Mouse (Mus musculus): ENCODE measurements around the gene C1qtnf5. TPM values are rescaled to one million over a fixed set of nuclear protein-coding genes. Genes with fewer than 3 reads are reported as not detected.

The C1qtnf5 gene
- polyA plus RNA-seq, 1 experiment: not detected

DNA sequence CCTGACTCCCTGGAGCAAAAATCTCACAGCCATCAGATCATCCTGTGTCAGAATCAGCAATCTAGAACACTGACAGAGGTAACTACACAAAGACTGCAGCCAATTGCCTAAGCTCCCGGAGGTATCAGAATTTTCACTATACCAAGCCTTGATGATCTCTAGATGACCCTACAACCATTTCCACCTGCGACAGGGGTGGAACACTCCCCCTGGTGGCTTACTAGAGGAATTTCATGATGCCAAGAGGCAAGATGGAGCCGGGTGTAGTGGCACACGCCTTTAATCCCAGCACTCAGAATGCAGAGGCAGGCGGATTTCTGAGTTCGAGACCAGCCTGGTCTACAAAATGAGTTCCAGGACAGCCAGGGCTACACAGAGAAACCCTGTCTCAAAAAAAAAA is 17.3 kb downstream of the C1qtnf5 start:
- Histone ChIP-seq H3K27ac (ENCODE audit: insufficient read depth, low read length) (no peak overlapping the region), H3K9me3 (replicated peaks; ENCODE audit: control insufficient read depth, insufficient read depth, low read length, poor library complexity, severe bottlenecking) (no peaks in the 10 kb centered on the region), H3K4me1 (ENCODE audit: control insufficient read depth, insufficient read depth, low read length) (peaks cover 8% of the 10 kb centered on the region), H3K27me3 (ENCODE audit: control insufficient read depth, insufficient read depth, low read length, poor library complexity, severe bottlenecking) (no peaks in the 10 kb centered on the region), H3K36me3 (ENCODE audit: control insufficient read depth, insufficient read depth, low read length, poor library complexity, severe bottlenecking) (no peaks in the 10 kb centered on the region), H3K9ac (ENCODE audit: low read depth, poor library complexity, severe bottlenecking) (no peak overlapping the region), H3K4me3 (ENCODE audit: low read depth, low read length) (no peak overlapping the region)
- TF ChIP-seq POLR2A (IDR thresholded peaks at IDR 0.05; ENCODE audit: insufficient read depth, low read length) (no peak), CTCF (IDR thresholded peaks at IDR 0.05; ENCODE audit: low read depth, low read length) (peak; percentile 46)

DNA sequence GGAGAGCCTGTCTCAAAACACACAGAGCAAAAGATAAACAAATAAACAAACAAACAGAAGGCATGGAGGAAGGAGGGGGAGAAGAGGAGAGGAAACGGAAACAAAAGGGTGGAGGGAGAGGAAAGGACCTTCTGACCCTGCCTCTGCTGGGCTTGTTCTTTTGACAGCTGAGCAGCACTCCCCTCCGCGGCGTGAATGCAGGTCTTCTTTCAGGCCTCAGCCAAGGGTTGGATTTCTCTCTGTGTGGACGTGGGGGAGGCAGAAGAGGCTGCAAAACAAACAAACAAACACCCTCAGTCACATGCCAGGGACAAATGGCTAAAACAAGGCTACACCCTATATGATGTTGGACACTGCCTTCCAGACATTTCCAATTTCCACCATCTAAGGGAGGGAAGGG is 18.0 kb downstream of the C1qtnf5 start:
- Histone ChIP-seq H3K4me1 (ENCODE audit: control insufficient read depth, insufficient read depth, low read length) (peaks cover 8% of the 10 kb centered on the region), H3K36me3 (ENCODE audit: control insufficient read depth, insufficient read depth, low read length, poor library complexity, severe bottlenecking) (no peaks in the 10 kb centered on the region), H3K27me3 (ENCODE audit: control insufficient read depth, insufficient read depth, low read length, poor library complexity, severe bottlenecking) (no peaks in the 10 kb centered on the region), H3K27ac (ENCODE audit: insufficient read depth, low read length) (0 out of 2 replicates have a peak overlapping the region, but pooled peaks have one; percentile 48), H3K9ac (ENCODE audit: low read depth, poor library complexity, severe bottlenecking) (no peak overlapping the region), H3K4me3 (ENCODE audit: low read depth, low read length) (no peak overlapping the region), H3K9me3 (replicated peaks; ENCODE audit: control insufficient read depth, insufficient read depth, low read length, poor library complexity, severe bottlenecking) (no peaks in the 10 kb centered on the region)
- no peak for TF ChIP-seq EP300 (IDR thresholded peaks at IDR 0.05; ENCODE audit: insufficient read depth, low read depth, low read length)
- TF ChIP-seq CTCF (IDR thresholded peaks at IDR 0.05; ENCODE audit: low read depth, low read length): no peak
- TF ChIP-seq POLR2A (IDR thresholded peaks at IDR 0.05; ENCODE audit: insufficient read depth, low read length): no peak

DNA sequence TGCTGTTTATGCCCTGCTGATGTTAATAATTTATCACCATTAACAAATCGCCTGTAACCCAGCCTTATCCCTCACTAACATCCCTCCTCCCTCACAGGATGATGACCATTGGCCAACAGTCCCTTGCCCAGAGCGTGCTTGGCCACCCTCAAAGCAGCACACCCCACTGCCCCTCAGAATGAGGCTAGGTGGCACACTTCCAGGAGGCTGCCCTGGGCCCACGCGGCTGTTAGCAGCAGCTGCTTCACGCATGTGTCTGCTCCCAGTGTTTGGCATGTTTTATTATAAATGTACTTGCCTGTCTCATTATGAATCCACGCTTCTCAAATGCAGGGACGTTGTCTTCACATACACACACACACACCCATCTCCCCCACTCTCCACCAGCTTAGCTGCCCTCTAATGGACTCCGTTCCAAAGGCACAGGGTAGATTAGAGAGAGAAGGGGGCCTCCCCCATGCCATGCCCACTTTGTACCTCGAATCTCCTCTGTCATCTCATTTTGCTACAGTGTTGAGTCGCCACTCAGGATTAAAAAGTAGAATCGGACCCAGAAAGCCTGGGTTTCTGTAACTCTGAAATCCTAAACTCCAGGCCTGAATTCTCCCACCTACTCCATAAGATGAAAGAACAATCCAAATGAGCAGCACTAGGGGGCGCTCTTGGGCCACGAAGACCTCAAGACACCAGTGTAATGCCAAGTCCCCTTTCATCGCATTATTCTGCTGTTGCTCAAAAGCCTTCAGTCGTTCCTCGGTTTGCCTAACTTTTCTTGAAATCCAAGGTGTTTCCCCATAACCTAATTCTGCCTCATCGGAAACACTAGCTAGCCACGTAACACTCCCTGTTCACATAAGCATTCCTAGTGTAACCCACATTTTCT is 18.7 kb downstream of the C1qtnf5 start:
- no peaks in the 10 kb centered on the region for H3K36me3 ChIP-seq (ENCODE audit: control insufficient read depth, insufficient read depth, low read length, poor library complexity, severe bottlenecking)
- TF ChIP-seq CTCF (IDR thresholded peaks at IDR 0.05; ENCODE audit: low read depth, low read length): peak; percentile 75
- no peak for TF ChIP-seq EP300 (IDR thresholded peaks at IDR 0.05; ENCODE audit: insufficient read depth, low read depth, low read length)
- no peaks in the 10 kb centered on the region for H3K9me3 ChIP-seq (replicated peaks; ENCODE audit: control insufficient read depth, insufficient read depth, low read length, poor library complexity, severe bottlenecking)
- peak overlapping the region; percentile 90 for H3K27ac ChIP-seq (ENCODE audit: insufficient read depth, low read length)
- H3K9ac ChIP-seq (ENCODE audit: low read depth, poor library complexity, severe bottlenecking): peak overlapping the region; percentile 51
- H3K27me3 ChIP-seq (ENCODE audit: control insufficient read depth, insufficient read depth, low read length, poor library complexity, severe bottlenecking): no peaks in the 10 kb centered on the region
- no peak overlapping the region for H3K4me3 ChIP-seq (ENCODE audit: low read depth, low read length)
- peaks cover 8% of the 10 kb centered on the region for H3K4me1 ChIP-seq (ENCODE audit: control insufficient read depth, insufficient read depth, low read length)

DNA sequence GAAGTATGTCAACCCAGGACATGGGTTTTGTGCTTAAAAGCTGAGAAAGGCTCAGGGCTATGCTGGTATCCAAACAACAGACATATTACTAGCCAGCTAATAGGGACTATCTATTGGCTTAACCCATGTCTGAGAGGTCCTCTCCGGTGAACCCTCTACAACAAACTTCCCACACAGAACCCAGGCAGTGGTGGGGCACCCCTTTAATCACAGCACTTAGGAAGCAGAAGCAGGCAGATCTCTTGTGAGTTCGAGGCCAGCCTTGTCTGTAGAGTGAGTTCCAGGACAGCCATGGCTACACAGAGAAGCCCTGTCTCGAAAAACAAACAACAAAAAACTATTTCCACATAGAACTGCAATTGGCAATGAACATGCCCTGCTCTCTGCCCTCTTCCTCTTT is 19.7 kb downstream of the C1qtnf5 start:
- H3K4me3 ChIP-seq (ENCODE audit: low read depth, low read length): no peak overlapping the region
- no peaks in the 10 kb centered on the region for H3K36me3 ChIP-seq (ENCODE audit: control insufficient read depth, insufficient read depth, low read length, poor library complexity, severe bottlenecking)
- no peaks in the 10 kb centered on the region for H3K9me3 ChIP-seq (replicated peaks; ENCODE audit: control insufficient read depth, insufficient read depth, low read length, poor library complexity, severe bottlenecking)
- H3K27ac ChIP-seq (ENCODE audit: insufficient read depth, low read length): peak overlapping the region; percentile 90
- no peak for TF ChIP-seq CTCF (IDR thresholded peaks at IDR 0.05; ENCODE audit: low read depth, low read length)
- no peaks in the 10 kb centered on the region for H3K27me3 ChIP-seq (ENCODE audit: control insufficient read depth, insufficient read depth, low read length, poor library complexity, severe bottlenecking)
- H3K4me1 ChIP-seq (ENCODE audit: control insufficient read depth, insufficient read depth, low read length): peaks cover 10% of the 10 kb centered on the region
- H3K9ac ChIP-seq (ENCODE audit: low read depth, poor library complexity, severe bottlenecking): peak overlapping the region; percentile 51

DNA sequence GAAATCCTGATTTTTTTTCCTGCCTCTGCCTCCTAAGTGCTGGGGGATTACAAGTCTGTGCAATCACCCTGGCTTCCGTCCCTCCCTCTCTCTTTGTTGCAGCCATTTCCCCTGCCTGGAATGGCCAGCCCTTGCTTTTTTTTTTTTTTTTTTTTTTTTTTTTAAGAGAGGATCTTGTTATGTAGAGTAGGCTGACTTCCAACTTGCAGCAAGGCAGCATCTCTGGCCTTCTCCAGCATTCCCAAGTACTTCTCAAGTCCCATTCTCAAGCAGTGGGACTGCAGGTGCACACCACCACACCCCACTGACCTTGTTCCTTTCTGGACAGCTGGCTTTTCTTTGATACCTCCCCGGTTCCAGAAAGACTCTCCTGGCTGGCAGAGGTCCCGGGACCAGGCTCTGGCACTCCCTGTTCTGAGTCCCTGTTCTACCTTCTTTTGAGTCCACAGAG is 20.3 kb downstream of the C1qtnf5 start:
- Histone ChIP-seq H3K4me3 (ENCODE audit: low read depth, low read length) (no peak overlapping the region), H3K27me3 (ENCODE audit: control insufficient read depth, insufficient read depth, low read length, poor library complexity, severe bottlenecking) (no peaks in the 10 kb centered on the region), H3K9me3 (replicated peaks; ENCODE audit: control insufficient read depth, insufficient read depth, low read length, poor library complexity, severe bottlenecking) (no peaks in the 10 kb centered on the region), H3K9ac (ENCODE audit: low read depth, poor library complexity, severe bottlenecking) (peak overlapping the region; percentile 51), H3K4me1 (ENCODE audit: control insufficient read depth, insufficient read depth, low read length) (peaks cover 10% of the 10 kb centered on the region), H3K36me3 (ENCODE audit: control insufficient read depth, insufficient read depth, low read length, poor library complexity, severe bottlenecking) (no peaks in the 10 kb centered on the region), H3K27ac (ENCODE audit: insufficient read depth, low read length) (peak overlapping the region; percentile 97)
- TF ChIP-seq POLR2A (IDR thresholded peaks at IDR 0.05; ENCODE audit: insufficient read depth, low read length): no peak
- TF ChIP-seq CTCF (IDR thresholded peaks at IDR 0.05; ENCODE audit: low read depth, low read length): no peak
- 0 out of 2 replicates have a peak, but pooled peaks have one; percentile 70 for TF ChIP-seq EP300 (IDR thresholded peaks at IDR 0.05; ENCODE audit: insufficient read depth, low read depth, low read length)

DNA sequence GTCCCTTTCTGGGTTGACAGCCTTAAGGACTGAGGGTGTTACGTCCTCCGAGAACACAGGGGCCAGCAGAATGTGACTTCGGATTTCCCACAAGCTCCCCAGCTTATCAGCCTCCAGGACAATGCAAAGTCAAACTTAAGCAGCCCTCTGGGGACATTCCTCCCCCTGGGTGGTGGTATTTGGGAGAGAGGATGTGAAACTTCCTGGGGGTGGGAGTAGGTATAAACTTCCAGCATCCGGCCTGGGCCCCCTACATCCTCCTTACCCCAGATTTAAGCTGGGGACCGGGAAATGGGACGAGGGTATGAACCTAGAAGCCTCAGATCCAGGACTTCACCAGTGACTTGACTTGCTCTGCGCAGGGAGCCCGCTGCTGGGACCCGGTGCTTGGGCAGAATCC is 22.6 kb downstream of the C1qtnf5 start:
- peak overlapping the region; percentile 76 for H3K9ac ChIP-seq (ENCODE audit: low read depth, poor library complexity, severe bottlenecking)
- H3K36me3 ChIP-seq (ENCODE audit: control insufficient read depth, insufficient read depth, low read length, poor library complexity, severe bottlenecking): no peaks in the 10 kb centered on the region
- peaks cover 10% of the 10 kb centered on the region for H3K4me1 ChIP-seq (ENCODE audit: control insufficient read depth, insufficient read depth, low read length)

More for the DNA sequence above, 22.6 kb downstream of the C1qtnf5 start:
- H3K4me3 ChIP-seq (ENCODE audit: low read depth, low read length): peak overlapping the region; percentile 61
- no peaks in the 10 kb centered on the region for H3K27me3 ChIP-seq (ENCODE audit: control insufficient read depth, insufficient read depth, low read length, poor library complexity, severe bottlenecking)
- no peaks in the 10 kb centered on the region for H3K9me3 ChIP-seq (replicated peaks; ENCODE audit: control insufficient read depth, insufficient read depth, low read length, poor library complexity, severe bottlenecking)
- TF ChIP-seq POLR2A (IDR thresholded peaks at IDR 0.05; ENCODE audit: insufficient read depth, low read length) (no peak), EP300 (IDR thresholded peaks at IDR 0.05; ENCODE audit: insufficient read depth, low read depth, low read length) (no peak), CTCF (IDR thresholded peaks at IDR 0.05; ENCODE audit: low read depth, low read length) (no peak)
- H3K27ac ChIP-seq (ENCODE audit: insufficient read depth, low read length): peak overlapping the region; percentile 69

Data from ES-Bruce4 (cell line).